Mouse (Mus musculus) intestine, embryonic 15.5 days (tissue): ENCODE measurements around the gene Krt7. TPM values are rescaled to one million over a fixed set of nuclear protein-coding genes. Genes with fewer than 3 reads are reported as not detected.

Experiments
- ATAC-seq: fragments of 200-750 bp; cut with Nextera tagmentation; 2 replicates; pipeline ENCODE4 v1.8.0; 2017; ENCODE audit warnings: moderate TSS enrichment, moderate library complexity
- H3K27ac ChIP-seq: fragments of 300-500 bp; sonication (generic); 2 replicates; pipeline ENCODE4 v1.5.1; 2015; ENCODE audit warnings: mild to moderate bottlenecking, inconsistent platforms
- H3K27me3 ChIP-seq: fragments of 300-500 bp; sonication (generic); replicated peaks from 2 replicates; pipeline ENCODE4 v1.6.1; 2015; ENCODE audit warnings: inconsistent platforms
- H3K36me3 ChIP-seq: fragments of 300-500 bp; sonication (generic); 2 replicates; pipeline ENCODE4 v1.6.1; 2015; ENCODE audit warnings: inconsistent platforms
- H3K4me1 ChIP-seq: fragments of 300-500 bp; sonication (generic); replicated peaks from 2 replicates; pipeline ENCODE4 v1.6.1; 2015; ENCODE audit warnings: inconsistent platforms
- H3K4me2 ChIP-seq: fragments of 300-500 bp; sonication (generic); replicated peaks from 2 replicates; pipeline ENCODE4 v1.6.1; 2015; ENCODE audit warnings: mild to moderate bottlenecking, inconsistent platforms
- H3K4me3 ChIP-seq: fragments of 300-500 bp; sonication (generic); replicated peaks from 2 replicates; pipeline ENCODE4 v1.5.1; 2015; ENCODE audit warnings: inconsistent platforms
- H3K9ac ChIP-seq: fragments of 300-500 bp; sonication (generic); 2 replicates; pipeline ENCODE4 v1.6.1; 2015; ENCODE audit warnings: inconsistent platforms
- H3K9me3 ChIP-seq: fragments of 300-500 bp; sonication (generic); 2 replicates; pipeline ENCODE4 v1.6.1; 2016; ENCODE audit warnings: inconsistent platforms
- WGBS: fragments of 180-500 bp; shearing (Covaris S2); methylation state at CpG from one replicate; pipeline ENCODE4 v1.1.7; 2015; 5-methylcytosine and 5-hydroxymethylcytosine counted together
- polyA plus RNA-seq: library from polyadenylated mRNA; unstranded; fragments of >200 nt; fragmentation: Nextera tagmentation; extraction: Ambion mirVana; gene quantifications from 2 replicates; pipeline ENCODE4 v1.2.1, GENCODE M21; 2015

The Krt7 gene
- polyA plus RNA-seq, 1 experiment from 2014 or later, result 137 TPM

GRCm38 (mm10) chr15:101384610-101385009 is 26.2 kb upstream of the Krt7 start:
- Histone ChIP-seq H3K9ac (no peak overlapping the region), H3K9me3 (no peaks in the 10 kb centered on the region), H3K27ac (no peak overlapping the region), H3K4me1 (peaks cover 8% of the 10 kb centered on the region), H3K4me3 (no peak overlapping the region), H3K27me3 (no peaks in the 10 kb centered on the region), H3K4me2 (no peak overlapping the region), H3K36me3 (no peaks in the 10 kb centered on the region)
- 80% methylated on average over 7 of the region's 7 CpGs for WGBS
- no peak for ATAC-seq

GRCm38 (mm10) chr15:101385064-101385463 is 25.8 kb upstream of the Krt7 start:
- H3K4me2 ChIP-seq, result no peak overlapping the region
- no peak for ATAC-seq
- H3K4me3 ChIP-seq, result no peak overlapping the region
- H3K27me3 ChIP-seq, result no peaks in the 10 kb centered on the region
- no peaks in the 10 kb centered on the region for H3K9me3 ChIP-seq
- H3K27ac ChIP-seq, result no peak overlapping the region
- no peak overlapping the region for H3K9ac ChIP-seq
- WGBS, result 79% methylated on average over 6 of the region's 6 CpGs
- H3K4me1 ChIP-seq, result peaks cover 8% of the 10 kb centered on the region
- H3K36me3 ChIP-seq, result no peaks in the 10 kb centered on the region

- ATAC-seq, result peak; percentile 56; the same call in 1 of the 2 replicates
- 0 out of 2 replicates have a peak, but pooled peaks cover 4% of the 10 kb centered on the region for H3K4me1 ChIP-seq
- no peaks in the 10 kb centered on the region for H3K36me3 ChIP-seq
- no peak overlapping the region for H3K9ac ChIP-seq
- H3K4me2 ChIP-seq, result no peak overlapping the region
- H3K27ac ChIP-seq, result no peak overlapping the region
- no peaks in the 10 kb centered on the region for H3K27me3 ChIP-seq
- H3K4me3 ChIP-seq, result no peak overlapping the region
- WGBS, result 57% methylated on average over 3 of the region's 3 CpGs
- H3K9me3 ChIP-seq, result no peaks in the 10 kb centered on the region
These were observed 23.7 kb upstream of the Krt7 start for GRCm38 (mm10) chr15:101387176-101387575.

DNA sequence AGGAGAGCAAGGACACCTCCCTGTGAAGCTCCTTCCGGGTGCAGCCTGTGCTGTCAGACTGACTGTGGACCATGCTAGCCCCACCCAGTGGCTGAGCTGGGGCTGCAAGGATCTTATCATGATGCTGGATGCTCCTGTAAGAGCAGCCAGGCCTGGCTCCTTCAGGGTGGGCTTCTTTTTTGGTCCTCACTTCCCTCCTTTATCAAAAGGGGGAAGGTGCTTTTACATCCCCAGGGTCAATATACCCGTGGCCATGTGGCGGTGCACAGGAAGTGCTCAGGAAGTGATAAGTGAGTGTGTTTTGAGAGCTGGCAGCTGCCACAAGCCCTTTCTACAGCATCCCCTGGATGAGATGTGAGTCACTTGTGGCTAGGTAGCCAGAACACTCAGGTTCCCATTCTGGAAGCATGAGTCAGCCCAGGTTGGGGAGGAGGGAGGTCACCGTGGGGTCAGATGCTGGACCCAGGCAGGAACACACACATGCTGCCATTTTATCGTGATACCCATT is 22.8 kb upstream of the Krt7 start:
- no peak overlapping the region for H3K27ac ChIP-seq
- no peaks in the 10 kb centered on the region for H3K27me3 ChIP-seq
- no peaks in the 10 kb centered on the region for H3K9me3 ChIP-seq
- WGBS, result 40% methylated on average over 5 of the region's 5 CpGs
- ATAC-seq, result 0 out of 2 replicates have a peak, but pooled peaks have one; percentile 40
- H3K4me1 ChIP-seq, result 0 out of 2 replicates have a peak, but pooled peaks cover 4% of the 10 kb centered on the region
- no peak overlapping the region for H3K4me3 ChIP-seq
- no peak overlapping the region for H3K4me2 ChIP-seq
- no peaks in the 10 kb centered on the region for H3K36me3 ChIP-seq
- H3K9ac ChIP-seq, result no peak overlapping the region

GRCm38 (mm10) chr15:101390203-101390602 is 20.6 kb upstream of the Krt7 start:
- Histone ChIP-seq H3K4me1 (0 out of 2 replicates have a peak, but pooled peaks cover 4% of the 10 kb centered on the region), H3K36me3 (no peaks in the 10 kb centered on the region), H3K4me3 (no peak overlapping the region), H3K9me3 (no peaks in the 10 kb centered on the region), H3K9ac (no peak overlapping the region), H3K27me3 (no peaks in the 10 kb centered on the region), H3K27ac (no peak overlapping the region), H3K4me2 (no peak overlapping the region)
- 87% methylated on average over 5 of the region's 5 CpGs for WGBS
- ATAC-seq, result no peak

DNA sequence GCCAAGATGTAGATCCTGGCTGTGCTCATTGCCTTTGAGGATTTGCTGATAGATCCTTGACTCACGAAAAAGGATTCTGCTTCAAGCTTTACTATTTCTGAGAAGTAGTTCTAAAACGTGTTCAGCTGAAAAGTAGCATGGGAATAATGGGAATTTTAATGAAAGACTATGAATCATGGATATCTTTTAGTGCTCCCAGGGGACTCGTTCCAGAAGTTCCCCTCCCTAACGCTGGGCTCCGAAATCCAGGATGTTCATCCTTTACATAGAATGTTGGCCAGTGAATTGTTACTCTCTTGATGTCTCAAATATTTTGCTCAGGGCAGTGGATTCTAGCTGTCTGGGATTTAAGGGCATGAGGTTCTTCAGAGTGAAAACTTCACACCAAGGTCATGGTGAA is 18.6 kb upstream of the Krt7 start:
- H3K36me3 ChIP-seq, result no peaks in the 10 kb centered on the region
- 0 out of 2 replicates have a peak, but pooled peaks cover 4% of the 10 kb centered on the region for H3K4me1 ChIP-seq
- H3K4me3 ChIP-seq, result no peak overlapping the region
- H3K27me3 ChIP-seq, result no peaks in the 10 kb centered on the region
- H3K9ac ChIP-seq, result no peak overlapping the region
- H3K4me2 ChIP-seq, result no peak overlapping the region
- no peak for ATAC-seq
- H3K9me3 ChIP-seq, result no peaks in the 10 kb centered on the region
- WGBS, result 80% methylated on average over 5 of the region's 5 CpGs
- H3K27ac ChIP-seq, result no peak overlapping the region

DNA sequence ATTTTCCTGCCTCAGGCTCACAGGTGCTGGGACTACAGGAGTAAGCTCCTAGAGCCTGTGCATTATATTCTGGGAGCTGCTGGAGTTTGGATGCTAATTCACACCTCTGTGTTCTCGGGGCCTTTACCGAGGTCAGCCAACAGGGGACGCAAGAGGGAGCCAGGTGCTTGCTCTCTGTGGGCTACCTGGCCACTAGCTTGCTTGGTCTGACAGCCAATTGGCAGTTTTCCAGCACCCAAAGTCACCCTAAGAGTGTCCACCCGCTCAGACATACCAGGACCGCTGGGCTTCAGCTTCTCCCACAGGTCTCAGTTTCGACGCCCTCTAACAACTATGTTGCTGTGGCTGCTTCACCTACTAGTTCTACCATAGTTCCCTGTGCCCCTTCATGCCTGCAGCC is 15.9 kb upstream of the Krt7 start:
- no peak for ATAC-seq
- Histone ChIP-seq H3K4me3 (no peak overlapping the region), H3K9ac (no peak overlapping the region), H3K4me2 (no peak overlapping the region), H3K36me3 (no peaks in the 10 kb centered on the region), H3K27ac (no peak overlapping the region), H3K4me1 (no peaks in the 10 kb centered on the region), H3K27me3 (no peaks in the 10 kb centered on the region), H3K9me3 (no peaks in the 10 kb centered on the region)
- WGBS, result 64% methylated on average over 7 of the region's 7 CpGs

- WGBS, result 53% methylated on average over 7 of the region's 7 CpGs
- Histone ChIP-seq H3K27ac (no peak overlapping the region), H3K27me3 (no peaks in the 10 kb centered on the region), H3K4me1 (no peaks in the 10 kb centered on the region), H3K9ac (no peak overlapping the region), H3K4me2 (no peak overlapping the region), H3K9me3 (no peaks in the 10 kb centered on the region), H3K36me3 (no peaks in the 10 kb centered on the region), H3K4me3 (no peak overlapping the region)
- no peak for ATAC-seq
These were observed 14.4 kb upstream of the Krt7 start for GRCm38 (mm10) chr15:101396466-101396865.

- Histone ChIP-seq H3K4me1 (no peaks in the 10 kb centered on the region), H3K9ac (no peak overlapping the region), H3K27me3 (no peaks in the 10 kb centered on the region), H3K27ac (no peak overlapping the region), H3K36me3 (no peaks in the 10 kb centered on the region), H3K9me3 (no peaks in the 10 kb centered on the region), H3K4me3 (no peak overlapping the region), H3K4me2 (no peak overlapping the region)
- WGBS, result 76% methylated on average over 3 of the region's 3 CpGs
- ATAC-seq, result no peak
These were observed 13.9 kb upstream of the Krt7 start for GRCm38 (mm10) chr15:101396921-101397320.

DNA sequence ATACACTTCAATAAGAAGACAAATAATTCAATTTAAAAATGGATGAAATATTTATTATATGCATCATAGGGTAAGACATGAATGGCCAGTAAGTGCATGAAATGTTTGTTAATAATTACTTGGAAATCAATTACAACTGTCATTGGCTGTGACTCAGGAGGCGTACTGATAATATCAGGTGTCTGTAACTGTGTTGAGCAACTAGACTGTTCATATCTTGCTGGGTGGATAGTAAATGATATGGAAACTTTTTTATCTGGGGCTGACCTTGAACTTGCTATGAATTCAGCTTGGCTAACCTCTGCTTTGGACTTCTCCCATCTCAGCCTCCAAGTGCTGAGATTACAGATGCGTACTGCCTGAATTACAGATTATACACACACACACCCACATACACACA is 13.2 kb upstream of the Krt7 start:
- Histone ChIP-seq H3K4me1 (no peaks in the 10 kb centered on the region), H3K9ac (no peak overlapping the region), H3K9me3 (no peaks in the 10 kb centered on the region), H3K4me3 (no peak overlapping the region), H3K27ac (no peak overlapping the region), H3K4me2 (no peak overlapping the region), H3K27me3 (no peaks in the 10 kb centered on the region), H3K36me3 (no peaks in the 10 kb centered on the region)
- ATAC-seq, result peak; percentile 56; the same call in 1 of the 2 replicates
- 66% methylated on average over 2 of the region's 2 CpGs for WGBS

DNA sequence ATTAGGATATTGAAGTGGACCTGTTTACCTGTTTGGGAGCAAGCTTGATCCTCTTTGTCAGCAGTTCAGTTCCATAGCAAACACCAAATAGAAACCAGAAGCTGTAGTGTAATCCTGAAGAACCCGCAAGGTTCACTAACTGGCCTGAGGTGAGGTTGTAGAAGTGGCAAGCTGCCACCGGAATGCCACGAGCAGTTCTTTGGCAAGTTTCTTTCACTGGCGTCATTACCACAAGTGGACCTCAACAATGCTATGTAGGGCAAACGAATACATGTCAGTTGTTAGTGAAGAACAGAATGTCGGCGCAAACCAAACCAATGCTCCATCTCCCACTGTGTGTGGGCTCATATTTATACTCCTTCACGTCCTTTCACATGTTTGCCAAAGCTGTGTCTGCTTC is 12.6 kb upstream of the Krt7 start:
- Histone ChIP-seq H3K4me2 (no peak overlapping the region), H3K27me3 (no peaks in the 10 kb centered on the region), H3K9me3 (no peaks in the 10 kb centered on the region), H3K36me3 (no peaks in the 10 kb centered on the region), H3K27ac (no peak overlapping the region), H3K9ac (no peak overlapping the region), H3K4me1 (no peaks in the 10 kb centered on the region), H3K4me3 (no peak overlapping the region)
- ATAC-seq, result no peak
- WGBS, result 85% methylated on average over 8 of the region's 8 CpGs

DNA sequence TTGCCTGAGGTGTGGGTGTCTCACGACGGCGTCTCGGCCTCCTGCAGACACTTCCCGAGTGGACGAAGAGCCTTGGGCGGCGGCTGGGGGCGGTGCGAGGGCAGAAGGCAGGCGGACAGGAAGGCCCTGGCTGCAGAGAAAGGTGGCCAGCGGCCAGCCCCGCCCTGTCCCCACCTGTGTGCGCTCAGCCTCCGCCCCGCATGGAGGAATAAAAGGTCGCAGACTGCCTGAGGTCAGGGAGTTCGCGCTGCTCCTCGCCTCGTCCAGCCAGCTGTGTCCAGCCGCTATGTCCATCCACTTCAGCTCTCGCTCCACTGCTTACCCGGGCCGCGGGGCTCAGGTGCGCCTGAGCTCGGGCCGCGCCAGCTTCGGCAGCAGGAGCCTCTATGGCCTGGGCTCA is 1.3 kb downstream of the Krt7 start:
- peaks cover 19% of the 10 kb centered on the region for H3K4me1 ChIP-seq
- peak; percentile 79 for ATAC-seq
- no peaks in the 10 kb centered on the region; the same call in 1 of the 2 replicates for H3K27me3 ChIP-seq
- peak overlapping the region; percentile 45 for H3K4me3 ChIP-seq
- H3K4me2 ChIP-seq, result peak overlapping the region; percentile 61
- WGBS, result 18% methylated on average over 31 of the region's 31 CpGs
- peak overlapping the region; percentile 70 for H3K27ac ChIP-seq
- H3K9me3 ChIP-seq, result no peaks in the 10 kb centered on the region
- H3K36me3 ChIP-seq, result no peaks in the 10 kb centered on the region
- H3K9ac ChIP-seq, result peak overlapping the region; percentile 50

DNA sequence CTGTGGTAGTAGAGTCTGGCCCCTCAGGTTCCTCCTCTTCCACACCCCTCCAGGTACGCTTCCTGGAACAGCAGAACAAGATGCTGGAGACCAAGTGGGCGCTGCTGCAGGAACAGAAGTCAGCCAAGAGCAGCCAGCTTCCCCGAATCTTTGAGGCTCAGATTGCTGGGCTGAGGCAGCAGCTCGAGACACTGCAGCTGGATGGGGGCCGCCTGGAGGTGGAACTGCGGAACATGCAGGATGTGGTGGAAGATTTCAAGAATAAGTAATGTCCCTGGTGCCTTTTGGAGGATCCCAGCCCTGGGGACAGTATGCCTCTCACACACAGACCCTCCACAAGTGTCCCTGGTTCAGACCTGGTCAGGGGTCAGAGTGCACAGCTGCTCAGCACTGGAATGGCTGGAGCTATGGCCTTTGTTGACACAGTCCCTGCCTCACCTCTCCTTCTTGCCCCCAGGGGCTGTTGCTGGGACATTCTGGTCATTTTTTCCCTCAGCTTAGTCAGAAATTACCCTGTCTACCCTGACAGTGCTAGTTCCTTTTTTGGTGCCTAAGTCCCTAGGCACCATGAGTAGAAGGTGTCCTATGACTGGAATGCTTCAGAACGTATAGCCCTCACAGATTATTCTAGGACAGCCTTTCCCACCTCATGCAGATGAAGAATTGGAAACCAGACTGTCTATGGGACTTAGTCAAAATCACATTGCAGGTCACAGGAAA is 3.2 kb downstream of the Krt7 start:
- ATAC-seq, result no peak
- no peaks in the 10 kb centered on the region for H3K36me3 ChIP-seq
- peak overlapping the region; percentile 45; the same call in 1 of the 2 replicates for H3K4me3 ChIP-seq
- H3K27me3 ChIP-seq, result no peaks in the 10 kb centered on the region; the same call in 1 of the 2 replicates
- 0 out of 2 replicates have a peak overlapping the region, but pooled peaks have one; percentile 22 for H3K27ac ChIP-seq
- H3K9ac ChIP-seq, result no peak overlapping the region
- no peaks in the 10 kb centered on the region for H3K9me3 ChIP-seq
- peaks cover 19% of the 10 kb centered on the region for H3K4me1 ChIP-seq
- H3K4me2 ChIP-seq, result peak overlapping the region; percentile 61
- WGBS, result 42% methylated on average over 7 of the region's 7 CpGs
